Mouse (Mus musculus): ENCODE data around the gene Nrap. TPM values are rescaled to one million over a fixed set of nuclear protein-coding genes. Genes with fewer than 3 reads are reported as not detected.

The Nrap gene
- total and polyA plus RNA-seq, 3 experiments, result 0.08 to 0.11 TPM; not detected in 1

DNA sequence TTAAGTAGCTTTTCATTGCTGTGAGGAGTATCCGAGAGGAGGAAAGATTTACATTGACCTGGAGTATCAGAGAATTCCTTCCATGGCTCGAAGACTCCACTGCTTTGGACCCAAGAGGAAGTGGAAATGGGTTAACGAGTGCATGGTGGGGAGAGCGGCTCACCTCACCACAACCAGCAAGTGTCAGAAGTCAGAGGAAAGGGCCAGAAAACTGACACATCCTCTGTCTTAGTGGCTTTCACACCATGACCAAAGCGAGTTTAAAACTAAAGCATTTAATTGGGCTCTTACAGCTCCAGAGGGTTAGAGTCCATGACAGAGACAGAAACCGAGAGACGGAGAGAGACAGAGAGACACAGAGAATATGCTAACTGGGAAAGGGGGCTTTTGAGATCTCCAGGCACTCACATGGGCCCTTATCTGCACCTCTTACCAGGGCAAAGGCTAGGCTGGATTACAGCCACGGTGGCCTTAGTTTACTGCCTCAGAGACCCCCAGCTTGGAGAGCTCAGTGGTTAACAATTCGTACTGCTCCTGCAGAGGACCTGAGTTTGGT, 3.6 kb upstream of the Nrap start:
- H3K4me1 ChIP-seq (ENCODE audit: control insufficient read depth in 1 of 2, insufficient read depth in 2 of 2, low read length in 2 of 2), result peaks cover 43 to 68% of the 10 kb centered on the region in 2 experiments
- no peak overlapping the region for H3K27ac ChIP-seq (ENCODE audit: control insufficient read depth, low read depth, low read length)
- no peaks in the 10 kb centered on the region for H3K27me3 ChIP-seq (ENCODE audit: control insufficient read depth in 1 of 2, insufficient read depth in 2 of 2, low read length in 2 of 2)
- DNase-seq (ENCODE audit: low read depth, low spot score), result peak; percentile 31
- H3K9ac ChIP-seq (ENCODE audit: control insufficient read depth, low read depth, low read length, poor library complexity, severe bottlenecking), result no peak overlapping the region
- no peaks in the 10 kb centered on the region for H3K9me3 ChIP-seq (replicated peaks; ENCODE audit: insufficient read depth, low read length)
- H3K4me3 ChIP-seq (ENCODE audit: control insufficient read depth in 1 of 2, insufficient read depth in 1 of 2, low read depth in 2 of 2, low read length in 2 of 2), result no peak overlapping the region
- H3K36me3 ChIP-seq (ENCODE audit: control insufficient read depth in 1 of 2, insufficient read depth in 2 of 2, low read length in 2 of 2), result peaks cover 0 to 50% of the 10 kb centered on the region in 2 experiments; a peak in 2 of 4 replicates
- peaks cover 16% of the 10 kb centered on the region for H3K79me2 ChIP-seq (ENCODE audit: control insufficient read depth, insufficient read depth, low read length, poor library complexity)
- peak in 1 of 2 experiments; percentile 23; a peak in 1 of 4 replicates for TF ChIP-seq POLR2A (IDR thresholded peaks at IDR 0.05; ENCODE audit: control insufficient read depth in 1 of 2, insufficient read depth in 1 of 2, low read depth in 1 of 2, low read length in 2 of 2, poor library complexity in 1 of 2)
- no peak for TF ChIP-seq EP300 (IDR thresholded peaks at IDR 0.05; ENCODE audit: low read depth in 1 of 2, low read length in 2 of 2)
- TF ChIP-seq TBP (IDR thresholded peaks at IDR 0.05; ENCODE audit: low read depth, low read length), result peak; percentile 60
- no peak for TF ChIP-seq ZC3H11A (IDR thresholded peaks at IDR 0.05; ENCODE audit: low read depth, low read length)
- TF ChIP-seq ZNF384 (IDR thresholded peaks at IDR 0.05; ENCODE audit: low read depth, low read length), result no peak
- TF ChIP-seq POLR2AphosphoS2 (IDR thresholded peaks at IDR 0.05; ENCODE audit: low read length), result no peak
- no peak for TF ChIP-seq KAT2A (conservative IDR thresholded peaks at IDR 0.05; ENCODE audit: low read depth, low read length)
- no peak for TF ChIP-seq CHD1 (IDR thresholded peaks at IDR 0.05; ENCODE audit: low read depth, low read length)
- no peak for TF ChIP-seq CTCF (IDR thresholded peaks at IDR 0.05 in 2 of 3, conservative IDR thresholded peaks at IDR 0.05 in 1 of 3; ENCODE audit: control insufficient read depth in 1 of 3, insufficient read depth in 1 of 3, low read depth in 2 of 3, low read length in 3 of 3, poor library complexity in 1 of 3, severe bottlenecking in 1 of 3)
- peak; percentile 93 for TF ChIP-seq ZMIZ1 (IDR thresholded peaks at IDR 0.05; ENCODE audit: low read depth, low read length)
- TF ChIP-seq USF2 (IDR thresholded peaks at IDR 0.05; ENCODE audit: borderline replicate concordance in 1 of 2, insufficient read depth in 1 of 2, low read depth in 1 of 2, low read length in 2 of 2), result no peak
- TF ChIP-seq MAFK (IDR thresholded peaks at IDR 0.05; ENCODE audit: borderline replicate concordance, low read depth, low read length), result no peak

DNA sequence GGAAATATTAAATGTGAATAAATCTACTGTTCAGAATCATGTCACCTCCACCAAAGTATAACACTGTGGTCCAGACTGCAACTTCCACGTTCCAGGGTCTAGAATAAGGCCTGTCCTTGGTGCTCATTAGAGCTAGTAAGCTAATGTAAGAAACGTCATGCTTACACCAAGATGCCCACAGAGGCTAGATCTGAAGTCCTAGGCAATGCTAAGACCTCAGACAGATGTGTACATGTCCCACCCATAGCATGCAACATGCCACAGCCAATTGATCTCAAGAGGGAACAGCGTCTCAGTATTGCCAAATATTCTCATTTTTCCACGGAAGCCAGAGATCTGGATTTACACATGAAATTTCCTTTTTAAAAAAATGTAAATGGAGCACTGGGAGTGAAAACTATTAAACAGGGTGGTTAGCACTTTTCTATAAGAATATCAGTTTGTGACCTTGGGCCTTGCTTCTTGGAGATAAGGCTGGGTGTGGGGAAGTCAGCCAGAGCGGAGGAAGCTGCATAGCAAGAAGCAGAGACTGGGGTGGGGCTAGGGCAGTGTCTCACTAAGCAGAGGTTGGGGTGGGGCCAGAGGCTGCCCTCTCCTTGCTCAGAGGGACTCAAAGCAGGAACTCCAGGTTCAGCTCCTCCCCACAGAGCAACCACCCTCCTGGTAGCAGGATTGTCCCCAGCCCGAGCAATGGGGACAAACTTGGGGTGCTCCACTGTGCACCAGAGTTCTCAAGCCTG, 1.6 kb upstream of the Nrap start:
- Histone ChIP-seq H3K36me3 (ENCODE audit: control insufficient read depth in 1 of 2, insufficient read depth in 2 of 2, low read length in 2 of 2) (peaks cover 0 to 44% of the 10 kb centered on the region in 2 experiments; a peak in 2 of 4 replicates), H3K9me3 (replicated peaks; ENCODE audit: insufficient read depth, low read length) (no peaks in the 10 kb centered on the region), H3K4me1 (ENCODE audit: control insufficient read depth in 1 of 2, insufficient read depth in 2 of 2, low read length in 2 of 2) (peaks cover 37 to 58% of the 10 kb centered on the region in 2 experiments), H3K9ac (ENCODE audit: control insufficient read depth, low read depth, low read length, poor library complexity, severe bottlenecking) (peak overlapping the region; percentile 64), H3K27me3 (ENCODE audit: control insufficient read depth in 1 of 2, insufficient read depth in 2 of 2, low read length in 2 of 2) (no peaks in the 10 kb centered on the region), H3K4me3 (ENCODE audit: control insufficient read depth in 1 of 2, insufficient read depth in 1 of 2, low read depth in 2 of 2, low read length in 2 of 2) (peak overlapping the region; percentile 42 to 62), H3K27ac (ENCODE audit: control insufficient read depth, low read depth, low read length) (peak overlapping the region; percentile 96), H3K79me2 (ENCODE audit: control insufficient read depth, insufficient read depth, low read length, poor library complexity) (no peaks in the 10 kb centered on the region; the same call in 1 of the 2 replicates)
- peak; percentile 100 for DNase-seq (ENCODE audit: low read depth, low spot score)
- no peak for TF ChIP-seq E2F4 (IDR thresholded peaks at IDR 0.05; ENCODE audit: borderline replicate concordance, low read depth, low read length)
- peak; percentile 88 for TF ChIP-seq POLR2AphosphoS2 (IDR thresholded peaks at IDR 0.05; ENCODE audit: low read length)
- peak; percentile 86 for TF ChIP-seq TBP (IDR thresholded peaks at IDR 0.05; ENCODE audit: low read depth, low read length)
- TF ChIP-seq EP300 (IDR thresholded peaks at IDR 0.05; ENCODE audit: low read depth in 1 of 2, low read length in 2 of 2), result peak; percentile 98 to 99
- peak; percentile 77 for TF ChIP-seq ELF1 (IDR thresholded peaks at IDR 0.05; ENCODE audit: low read depth, low read length)
- peak; percentile 73; the same call in 1 of the 2 replicates for TF ChIP-seq BHLHE40 (IDR thresholded peaks at IDR 0.05; ENCODE audit: borderline replicate concordance, low read depth, low read length)
- no peak for TF ChIP-seq UBTF (IDR thresholded peaks at IDR 0.05; ENCODE audit: borderline replicate concordance, insufficient read depth, low read depth, low read length)
- TF ChIP-seq KAT2A (conservative IDR thresholded peaks at IDR 0.05; ENCODE audit: low read depth, low read length), result no peak
- peak; percentile 28 to 87; a peak in 2 of 4 replicates for TF ChIP-seq POLR2A (IDR thresholded peaks at IDR 0.05; ENCODE audit: control insufficient read depth in 1 of 2, insufficient read depth in 1 of 2, low read depth in 1 of 2, low read length in 2 of 2, poor library complexity in 1 of 2)
- TF ChIP-seq MYC (IDR thresholded peaks at IDR 0.05; ENCODE audit: low read depth, low read length), result peak; percentile 76
- peak; percentile 98 for TF ChIP-seq GATA1 (IDR thresholded peaks at IDR 0.05; ENCODE audit: low read depth, low read length)
- TF ChIP-seq MXI1 (IDR thresholded peaks at IDR 0.05; ENCODE audit: low read depth, low read length), result peak; percentile 74
- peak; percentile 98 for TF ChIP-seq MAZ (IDR thresholded peaks at IDR 0.05; ENCODE audit: low read depth, low read length)
- peak; percentile 72 for TF ChIP-seq CHD2 (IDR thresholded peaks at IDR 0.05; ENCODE audit: low read length)
- TF ChIP-seq SIN3A (IDR thresholded peaks at IDR 0.05; ENCODE audit: low read length), result peak; percentile 92
- TF ChIP-seq MEF2A (IDR thresholded peaks at IDR 0.05; ENCODE audit: extremely low read depth, insufficient replicate concordance, low read depth, low read length, poor library complexity, severe bottlenecking), result peak; percentile 17; the same call in 1 of the 2 replicates
- TF ChIP-seq ZNF384 (IDR thresholded peaks at IDR 0.05; ENCODE audit: low read depth, low read length), result peak; percentile 84
- TF ChIP-seq USF1 (IDR thresholded peaks at IDR 0.05; ENCODE audit: low read depth, low read length), result 0 out of 2 replicates have a peak, but pooled peaks have one; percentile 5
- no peak for TF ChIP-seq ZKSCAN1 (IDR thresholded peaks at IDR 0.05; ENCODE audit: low read depth, low read length)
- TF ChIP-seq ZMIZ1 (IDR thresholded peaks at IDR 0.05; ENCODE audit: low read depth, low read length), result peak; percentile 87
- TF ChIP-seq ETS1 (IDR thresholded peaks at IDR 0.05; ENCODE audit: low read depth, low read length), result peak; percentile 95
- TF ChIP-seq RAD21 (IDR thresholded peaks at IDR 0.05; ENCODE audit: low read depth, low read length), result no peak
